Mouse (Mus musculus): Measurements from ENCODE around the gene Klhdc10.

- TF ChIP-seq CTCF (IDR thresholded peaks at IDR 0.05; ENCODE audit: extremely low read depth, insufficient read length, insufficient replicate concordance, low read depth, low read length), result no peak
- no peak for TF ChIP-seq POLR2A (IDR thresholded peaks at IDR 0.05; ENCODE audit: low read depth, low read length)
These were observed 77.8 kb downstream of the Klhdc10 start for GRCm38 (mm10) chr6:30479418-30479817.
